Mouse (Mus musculus) thymus, postnatal 10 days (tissue): ENCODE data around the gene Tecpr2.
A peak's percentile ranks its signal among the peaks of the same experiment; 100 is the strongest.

Source experiments
- DNase-seq, 2 experiments: peaks; one replicate each; pipeline ENCODE4 v3.0.0; 2021; ENCODE audit warnings: low spot score in 2 of 2

The Tecpr2 gene

GRCm38 (mm10) chr12:111006339-111006738 is 117.3 kb downstream of the Tecpr2 start:
- DNase-seq: no peak

- peak; percentile 53 to 56 for DNase-seq
These were observed 118.4 kb downstream of the Tecpr2 start for GRCm38 (mm10) chr12:111007134-111008103.

GRCm38 (mm10) chr12:111008500-111009490 is 119.7 kb downstream of the Tecpr2 start:
- DNase-seq: no peak

- no peak for DNase-seq
These were observed 120.7 kb downstream of the Tecpr2 start for GRCm38 (mm10) chr12:111009615-111010257.

- no peak for DNase-seq
These were observed 127.7 kb downstream of the Tecpr2 start for GRCm38 (mm10) chr12:111016807-111017206.

GRCm38 (mm10) chr12:111018068-111018467 is 129.0 kb downstream of the Tecpr2 start:
- no peak for DNase-seq

- DNase-seq: no peak
These were observed 130.0 kb downstream of the Tecpr2 start for GRCm38 (mm10) chr12:111019086-111019485.

- no peak for DNase-seq
These were observed 132.1 kb downstream of the Tecpr2 start for GRCm38 (mm10) chr12:111021138-111021537.

GRCm38 (mm10) chr12:111021577-111021976 is 132.5 kb downstream of the Tecpr2 start:
- DNase-seq: no peak
